Mouse (Mus musculus): Measurements from ENCODE around the gene Ctsd.

GRCm38 (mm10) chr7:142341564-142342246 is 46.1 kb downstream of the Ctsd start:
- TF ChIP-seq CTCF (IDR thresholded peaks at IDR 0.05; ENCODE audit: borderline replicate concordance, control insufficient read depth, extremely low read depth, insufficient read depth, low read length, poor library complexity): no peak
- TF ChIP-seq POLR2A (IDR thresholded peaks at IDR 0.05; ENCODE audit: control insufficient read depth, extremely low read depth, insufficient read depth, low read length, poor library complexity): no peak
